Mouse (Mus musculus): ENCODE data around the gene Sez6l2.

DNA sequence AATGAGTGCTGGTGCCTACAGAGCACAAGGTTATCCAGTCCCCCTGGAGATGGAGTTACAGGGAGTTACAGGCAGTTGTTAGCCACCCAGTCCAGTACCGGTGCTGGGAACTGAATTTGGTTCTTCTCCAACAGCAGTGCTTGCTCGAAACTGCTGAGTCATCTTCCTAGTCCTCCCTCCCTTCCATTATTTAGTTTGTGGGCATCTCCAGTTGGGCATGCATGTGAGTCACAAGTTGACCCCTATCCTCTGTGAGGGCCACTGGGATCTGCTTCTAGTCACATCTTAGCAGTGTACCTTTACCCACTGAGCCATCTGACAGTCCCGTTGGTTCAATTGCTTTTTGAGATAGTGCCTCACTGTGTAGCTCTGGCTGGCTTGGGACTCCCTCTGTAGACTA is 44.8 kb upstream of the Sez6l2 start:
- TF ChIP-seq GATA1 (IDR thresholded peaks at IDR 0.05; ENCODE audit: borderline replicate concordance, low read length) (no peak), FLI1 (IDR thresholded peaks at IDR 0.05; ENCODE audit: low read length) (no peak)

Measured in megakaryocyte, embryonic 14.5 days (primary cell).